Comparison of ENCODE assay signal across 19 mouse cellular contexts in the genomic region with DNA sequence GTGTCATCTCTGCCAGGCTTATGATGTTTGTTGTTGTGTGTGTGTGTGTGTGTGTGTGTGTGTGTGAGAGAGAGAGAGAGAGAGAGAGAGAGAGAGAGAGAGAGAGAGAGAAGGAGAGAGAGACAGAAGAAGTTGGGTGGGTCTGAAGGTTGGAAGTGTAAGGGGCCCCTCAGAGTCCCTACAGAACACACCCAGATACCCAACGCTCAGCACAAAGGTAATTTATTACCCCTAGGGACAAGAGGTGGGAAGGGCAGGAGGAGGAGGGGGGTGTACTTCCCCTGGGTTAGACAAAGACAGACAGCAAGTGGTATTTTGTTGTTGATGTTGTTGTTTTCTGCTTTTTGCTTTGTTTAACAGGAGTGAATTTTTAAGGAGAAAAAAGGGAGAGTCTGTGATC. TPM values are rescaled to one million over a fixed set of nuclear protein-coding genes. Genes with fewer than 3 reads are reported as not detected.
A peak's percentile ranks its signal among the peaks of the same experiment; 100 is the strongest.
DNase-seq lines count a peak whose midpoint lies in the region; ATAC-seq and TF ChIP-seq lines count a peak whose summit lies in the region.
"Had no signal": no experiment of that assay in that cellular context is flagged by ENCODE, and none has a peak within 500 bp of the region (broad histone marks: within the 10 kb centered on the region; RNA-seq: fewer than 3 reads in every experiment).

No protein-coding gene starts in this region.

- H3K4me1 ChIP-seq in intestine, embryonic 15.5 days (replicated peaks): 0 out of 2 replicates have a peak, but pooled peaks cover 3% of the 10 kb centered on the region
- H3K4me1 ChIP-seq in intestine, postnatal 0 days (replicated peaks; ENCODE audit: control insufficient read depth, insufficient read depth, low read length): no peaks in the 10 kb centered on the region; the same call in 1 of the 2 replicates
- H3K4me1 ChIP-seq in embryonic facial prominence, embryonic 10.5 days: peaks cover 38% of the 10 kb centered on the region
- H3K4me1 ChIP-seq in intestine, embryonic 16.5 days (ENCODE audit: control insufficient read depth, insufficient read depth, low read length): peaks cover 9% of the 10 kb centered on the region
- H3K4me1 ChIP-seq: forebrain, embryonic 13.5 days had no signal

- no peak for TF ChIP-seq CTCF in intestine, postnatal 0 days (IDR thresholded peaks at IDR 0.05; ENCODE audit: low read depth)

- no peak for DNase-seq in embryonic facial prominence, embryonic 10.5 days (ENCODE audit: low spot score)
- no peak for DNase-seq in gastrocnemius, adult 8-10 months (ENCODE audit: low spot score in 2 of 2)
- DNase-seq: adrenal gland, adult 2 months; adrenal gland, postnatal 10 days; adrenal gland, postnatal 25 days; cerebellum, adult 11 months; cerebellum, adult 18-20 months; cerebellum, adult 8-10 months; cerebellum, adult 9-11 months; cerebellum, postnatal 14 days; cerebellum, postnatal 36 days; embryo, embryonic 11 days; forebrain, postnatal 0 days had no signal

- H3K4me2 ChIP-seq in intestine, embryonic 15.5 days (replicated peaks): no peak overlapping the region
- no peak overlapping the region for H3K4me2 ChIP-seq in intestine, postnatal 0 days (replicated peaks; ENCODE audit: low read depth)
- H3K4me2 ChIP-seq in intestine, embryonic 16.5 days (ENCODE audit: low read depth, low read length): no peak overlapping the region
- H3K4me2 ChIP-seq: embryonic facial prominence, embryonic 12.5 days; forebrain, embryonic 13.5 days; forebrain, embryonic 15.5 days had no signal

- no peak overlapping the region for H3K9ac ChIP-seq in intestine, embryonic 15.5 days
- no peak overlapping the region for H3K9ac ChIP-seq in intestine, postnatal 0 days (ENCODE audit: low read depth, low read length)
- H3K9ac ChIP-seq in intestine, embryonic 16.5 days (ENCODE audit: low read depth, low read length): no peak overlapping the region
- H3K9ac ChIP-seq: embryonic facial prominence, embryonic 12.5 days; forebrain, embryonic 13.5 days; forebrain, embryonic 15.5 days; forebrain, postnatal 0 days had no signal

- no peaks in the 10 kb centered on the region for H3K9me3 ChIP-seq in intestine, embryonic 15.5 days
- no peaks in the 10 kb centered on the region for H3K9me3 ChIP-seq in intestine, postnatal 0 days (ENCODE audit: control insufficient read depth)
- H3K9me3 ChIP-seq in embryonic facial prominence, embryonic 10.5 days: no peaks in the 10 kb centered on the region
- H3K9me3 ChIP-seq in intestine, embryonic 16.5 days (ENCODE audit: control insufficient read depth, low read length): no peaks in the 10 kb centered on the region
- H3K9me3 ChIP-seq: embryonic facial prominence, embryonic 12.5 days; forebrain, embryonic 13.5 days; forebrain, embryonic 15.5 days had no signal

- WGBS in intestine, embryonic 15.5 days: 14% methylated on average over 1 of the region's 1 CpGs
- 6% methylated on average over 1 of the region's 1 CpGs for WGBS in intestine, postnatal 0 days
- WGBS in embryonic facial prominence, embryonic 10.5 days: 34% methylated on average over 1 of the region's 1 CpGs
- WGBS in intestine, embryonic 16.5 days: 6% methylated on average over 1 of the region's 1 CpGs

- no peak overlapping the region for H3K27ac ChIP-seq in intestine, embryonic 15.5 days
- no peak overlapping the region for H3K27ac ChIP-seq in intestine, postnatal 0 days (ENCODE audit: low read depth, low read length)
- peak overlapping the region; percentile 2; the same call in 1 of the 2 replicates for H3K27ac ChIP-seq in embryonic facial prominence, embryonic 10.5 days (replicated peaks)
- H3K27ac ChIP-seq in intestine, embryonic 16.5 days (ENCODE audit: low read length): no peak overlapping the region
- H3K27ac ChIP-seq: embryonic facial prominence, embryonic 12.5 days; forebrain, embryonic 13.5 days; forebrain, embryonic 15.5 days had no signal

- peak; percentile 81 for ATAC-seq in intestine, embryonic 15.5 days
- ATAC-seq in intestine, postnatal 0 days: no peak
- ATAC-seq in intestine, embryonic 16.5 days: peak; percentile 82
- ATAC-seq: forebrain, embryonic 13.5 days; forebrain, embryonic 15.5 days; forebrain, postnatal 0 days had no signal

- no peak overlapping the region for H3K4me3 ChIP-seq in intestine, embryonic 15.5 days (replicated peaks)
- no peak overlapping the region for H3K4me3 ChIP-seq in intestine, postnatal 0 days (ENCODE audit: low read depth, low read length)
- H3K4me3 ChIP-seq in embryonic facial prominence, embryonic 10.5 days: no peak overlapping the region
- no peak overlapping the region for H3K4me3 ChIP-seq in intestine, embryonic 16.5 days (ENCODE audit: low read length)
- H3K4me3 ChIP-seq: embryonic facial prominence, embryonic 12.5 days; forebrain, embryonic 13.5 days; forebrain, embryonic 15.5 days had no signal

- H3K36me3 ChIP-seq in intestine, embryonic 15.5 days: no peaks in the 10 kb centered on the region
- H3K36me3 ChIP-seq in intestine, postnatal 0 days (ENCODE audit: control insufficient read depth, insufficient read depth): no peaks in the 10 kb centered on the region
- no peaks in the 10 kb centered on the region for H3K36me3 ChIP-seq in embryonic facial prominence, embryonic 10.5 days (replicated peaks)
- no peaks in the 10 kb centered on the region for H3K36me3 ChIP-seq in intestine, embryonic 16.5 days (ENCODE audit: control insufficient read depth, insufficient read depth, low read length)
- H3K36me3 ChIP-seq: embryonic facial prominence, embryonic 12.5 days; forebrain, embryonic 15.5 days had no signal

- H3K27me3 ChIP-seq in intestine, embryonic 15.5 days (replicated peaks): no peaks in the 10 kb centered on the region
- no peaks in the 10 kb centered on the region for H3K27me3 ChIP-seq in intestine, postnatal 0 days (replicated peaks; ENCODE audit: control insufficient read depth, insufficient read depth, low read length)
- H3K27me3 ChIP-seq in embryonic facial prominence, embryonic 10.5 days (replicated peaks; ENCODE audit: low read depth, poor library complexity, severe bottlenecking): no peaks in the 10 kb centered on the region
- H3K27me3 ChIP-seq in intestine, embryonic 16.5 days (replicated peaks; ENCODE audit: control insufficient read depth, insufficient read depth, low read length): no peaks in the 10 kb centered on the region
- H3K27me3 ChIP-seq: embryonic facial prominence, embryonic 12.5 days; forebrain, embryonic 13.5 days; forebrain, embryonic 15.5 days had no signal

RNA-seq across cellular contexts. Expression of a gene that starts 20.0 kb away (rescaled TPM):
- 90.7 and 97.1 TPM in 2 replicates for polyA plus RNA-seq in intestine, embryonic 15.5 days (2015; fragmentation: Nextera tagmentation; extraction: Ambion mirVana)
- polyA plus RNA-seq in intestine, postnatal 0 days (2015; fragmentation: Nextera tagmentation; extraction: Ambion mirVana): 38.8 and 39.8 TPM in 2 replicates
- polyA plus RNA-seq in embryonic facial prominence, embryonic 10.5 days (2016; fragmentation: Nextera tagmentation; extraction: Ambion mirVana): 184 and 185 TPM in 2 replicates
- polyA plus RNA-seq in intestine, embryonic 16.5 days (2015; fragmentation: Nextera tagmentation; extraction: Ambion mirVana): 83.8 and 89.4 TPM in 2 replicates
- 100 to 1,000 TPM; 221 to 238 (median 225) TPM for total RNA-seq in gastrocnemius, adult 8-10 months (2022)
